Mouse (Mus musculus): ENCODE results near the gene Tmbim1.

GRCm38 (mm10) chr1:74288327-74288726, 17.1 kb downstream of the Tmbim1 start:
- TF ChIP-seq MEF2A (IDR thresholded peaks at IDR 0.05; ENCODE audit: borderline replicate concordance, low read depth, low read length), result no peak
- TF ChIP-seq NELFE (IDR thresholded peaks at IDR 0.05; ENCODE audit: low read depth, low read length), result no peak
- no peak for TF ChIP-seq MAZ (IDR thresholded peaks at IDR 0.05; ENCODE audit: low read depth, low read length)
- TF ChIP-seq ZKSCAN1 (IDR thresholded peaks at IDR 0.05; ENCODE audit: borderline replicate concordance, low read depth, low read length), result no peak
- TF ChIP-seq ZMIZ1 (IDR thresholded peaks at IDR 0.05; ENCODE audit: low read depth, low read length), result no peak
- TF ChIP-seq TBP (conservative IDR thresholded peaks at IDR 0.05; ENCODE audit: low read depth, low read length), result no peak
- TF ChIP-seq SIN3A (IDR thresholded peaks at IDR 0.05; ENCODE audit: low read length), result no peak
- TF ChIP-seq MYC (IDR thresholded peaks at IDR 0.05; ENCODE audit: low read depth, low read length), result no peak
- no peak for TF ChIP-seq POLR2A (IDR thresholded peaks at IDR 0.05; ENCODE audit: low read depth, low read length)
